Mouse (Mus musculus) liver, adult 2 months (tissue): ENCODE data around the gene Tnfaip8l3. TPM values are rescaled to one million over a fixed set of nuclear protein-coding genes. Genes with fewer than 3 reads are reported as not detected.
"Not testable (repeated sequence)": the region's sequence is repeated elsewhere in the genome, so short reads cannot be mapped to it uniquely, and the experiment has no call there.

Experiments used
- DNase-seq: peaks from one replicate; pipeline ENCODE4 v3.0.0-alpha.2; 2011; ENCODE audit warnings: low read depth, low spot score; ENCODE audit errors: extremely low read depth
- H3K27ac ChIP-seq: fragments of 200-500 bp; replicated peaks from 2 replicates; pipeline ENCODE4 v1.5.1; 2012; ENCODE audit warnings: low read depth, mild to moderate bottlenecking, control low read depth, inconsistent platforms, low read length; ENCODE audit not compliant: insufficient read depth
- H3K27me3 ChIP-seq: fragments of 200-500 bp; 2 replicates; pipeline ENCODE4 v1.6.1; 2012; ENCODE audit warnings: mild to moderate bottlenecking, moderate library complexity, low read length, inconsistent platforms; ENCODE audit not compliant: control insufficient read depth, insufficient read depth
- H3K36me3 ChIP-seq: fragments of 200-500 bp; 2 replicates; pipeline ENCODE4 v1.6.1; 2012; ENCODE audit warnings: low read length, inconsistent platforms; ENCODE audit not compliant: control insufficient read depth, insufficient read depth
- H3K4me1 ChIP-seq: fragments of 200-500 bp; 2 replicates; pipeline ENCODE4 v1.6.1; 2011; ENCODE audit warnings: low read length; ENCODE audit not compliant: control insufficient read depth, insufficient read depth
- H3K4me3 ChIP-seq: fragments of 200-500 bp; 2 replicates; pipeline ENCODE4 v1.5.1; 2011; ENCODE audit warnings: low read depth, mild to moderate bottlenecking, control low read depth, low read length, moderate library complexity; ENCODE audit not compliant: insufficient read depth
- H3K79me2 ChIP-seq: fragments of 200-500 bp; 2 replicates; pipeline ENCODE4 v1.6.1; 2012; ENCODE audit warnings: inconsistent platforms, mild to moderate bottlenecking, low read length, moderate library complexity; ENCODE audit not compliant: control insufficient read depth, insufficient read depth
- H3K9ac ChIP-seq: fragments of 200-500 bp; 2 replicates; pipeline ENCODE4 v1.6.1; 2012; ENCODE audit warnings: low read depth, mild to moderate bottlenecking, control low read depth, inconsistent platforms, low read length
- CTCF ChIP-seq: fragments of 200-500 bp; IDR thresholded peaks from 2 replicates; pipeline ENCODE4 v1.5.1; 2011; ENCODE audit warnings: low read depth, low read length, control low read depth
- POLR2A ChIP-seq: fragments of 200-500 bp; IDR thresholded peaks from 2 replicates; pipeline ENCODE4 v1.6.1; 2011; ENCODE audit warnings: low read length, control low read depth; ENCODE audit not compliant: insufficient read depth; ENCODE audit errors: extremely low read depth
- WGBS: fragments of 180-500 bp; shearing (Covaris S2); methylation state at CpG from one replicate; pipeline ENCODE4 v1.1.7; 2018; 5-methylcytosine and 5-hydroxymethylcytosine counted together
- polyA plus RNA-seq: library from polyadenylated mRNA; depleted of rRNA; stranded (reverse); fragments of >200 nt; gene quantifications from 2 replicates; pipeline ENCODE4 v1.2.3, GENCODE M21; 2012
- total RNA-seq: library from RNA; depleted of rRNA; stranded (reverse); fragments of >200 nt; gene quantifications from 2 replicates; pipeline ENCODE4 v1.2.3, GENCODE M21; 2014

The Tnfaip8l3 gene
- total and polyA plus RNA-seq, 2 experiments, result 0.20 to 1.4 TPM

- 78% methylated on average over 9 of the region's 9 CpGs for WGBS
- peak; percentile 11 for DNase-seq
- H3K9ac ChIP-seq, result no peak overlapping the region
Measured at GRCm38 (mm10) chr9:54037717-54038116, 30.5 kb downstream of the Tnfaip8l3 start.

GRCm38 (mm10) chr9:54034691-54035090 is 33.5 kb downstream of the Tnfaip8l3 start:
- 88% methylated on average over 5 of the region's 5 CpGs for WGBS
- H3K9ac ChIP-seq, result no peak overlapping the region
- H3K4me1 ChIP-seq, result no peaks in the 10 kb centered on the region
- no peak overlapping the region for H3K27ac ChIP-seq
- no peaks in the 10 kb centered on the region for H3K79me2 ChIP-seq
- H3K27me3 ChIP-seq, result no peaks in the 10 kb centered on the region
- no peak overlapping the region for H3K4me3 ChIP-seq
- no peak for DNase-seq
- TF ChIP-seq CTCF, result no peak
- TF ChIP-seq POLR2A, result no peak
- H3K36me3 ChIP-seq, result no peaks in the 10 kb centered on the region

More at GRCm38 (mm10) chr9:54037717-54038116, 30.5 kb downstream of the Tnfaip8l3 start:
- H3K27me3 ChIP-seq, result no peaks in the 10 kb centered on the region
- H3K79me2 ChIP-seq, result no peaks in the 10 kb centered on the region
- no peaks in the 10 kb centered on the region for H3K36me3 ChIP-seq
- no peak overlapping the region for H3K27ac ChIP-seq
- no peak for TF ChIP-seq CTCF
- TF ChIP-seq POLR2A, result no peak
- H3K4me1 ChIP-seq, result no peaks in the 10 kb centered on the region
- no peak overlapping the region for H3K4me3 ChIP-seq

GRCm38 (mm10) chr9:54022795-54023194 is 45.4 kb downstream of the Tnfaip8l3 start:
- H3K27ac ChIP-seq, result no peak overlapping the region
- no peak for TF ChIP-seq POLR2A
- TF ChIP-seq CTCF, result no peak
- no peak overlapping the region for H3K4me3 ChIP-seq
- H3K9ac ChIP-seq, result no peak overlapping the region
- no peaks in the 10 kb centered on the region for H3K4me1 ChIP-seq
- no peaks in the 10 kb centered on the region for H3K79me2 ChIP-seq
- WGBS, result 67% methylated on average over 3 of the region's 3 CpGs
- no peaks in the 10 kb centered on the region for H3K36me3 ChIP-seq
- DNase-seq, result no peak
- no peaks in the 10 kb centered on the region for H3K27me3 ChIP-seq

GRCm38 (mm10) chr9:53994528-53994927 is 73.7 kb downstream of the Tnfaip8l3 start:
- TF ChIP-seq CTCF, result no peak
- no peak for TF ChIP-seq POLR2A
- Histone ChIP-seq H3K27ac (no peak overlapping the region), H3K27me3 (no peaks in the 10 kb centered on the region), H3K4me1 (no peaks in the 10 kb centered on the region), H3K4me3 (no peak overlapping the region), H3K9ac (no peak overlapping the region), H3K79me2 (no peaks in the 10 kb centered on the region), H3K36me3 (no peaks in the 10 kb centered on the region)
- 55% methylated on average over 1 of the region's 1 CpGs for WGBS
- DNase-seq, result peak; percentile 3

- H3K9ac ChIP-seq, H3K4me1 ChIP-seq, H3K4me3 ChIP-seq, H3K27ac ChIP-seq, H3K79me2 ChIP-seq, DNase-seq, H3K36me3 ChIP-seq, H3K27me3 ChIP-seq: not testable (repeated sequence)
Measured at GRCm38 (mm10) chr9:53992567-53992966, 75.6 kb downstream of the Tnfaip8l3 start.

GRCm38 (mm10) chr9:53990921-53991320 is 77.3 kb downstream of the Tnfaip8l3 start:
- H3K27ac ChIP-seq, result no peak overlapping the region
- H3K27me3 ChIP-seq, result 0 out of 2 replicates have a peak, but pooled peaks cover 3% of the 10 kb centered on the region
- H3K79me2 ChIP-seq, result no peaks in the 10 kb centered on the region
- no peak overlapping the region for H3K4me3 ChIP-seq
- no peaks in the 10 kb centered on the region for H3K36me3 ChIP-seq
- DNase-seq, result peak; percentile 25
- no peaks in the 10 kb centered on the region for H3K4me1 ChIP-seq
- H3K9ac ChIP-seq, result no peak overlapping the region
- WGBS, result 2% methylated on average over 3 of the region's 3 CpGs
- TF ChIP-seq CTCF, result peak; percentile 53
- no peak for TF ChIP-seq POLR2A
